Mouse (Mus musculus): ENCODE measurements around the gene Lpcat3.
A peak's percentile ranks its signal among the peaks of the same experiment; 100 is the strongest.

The Lpcat3 gene

DNA sequence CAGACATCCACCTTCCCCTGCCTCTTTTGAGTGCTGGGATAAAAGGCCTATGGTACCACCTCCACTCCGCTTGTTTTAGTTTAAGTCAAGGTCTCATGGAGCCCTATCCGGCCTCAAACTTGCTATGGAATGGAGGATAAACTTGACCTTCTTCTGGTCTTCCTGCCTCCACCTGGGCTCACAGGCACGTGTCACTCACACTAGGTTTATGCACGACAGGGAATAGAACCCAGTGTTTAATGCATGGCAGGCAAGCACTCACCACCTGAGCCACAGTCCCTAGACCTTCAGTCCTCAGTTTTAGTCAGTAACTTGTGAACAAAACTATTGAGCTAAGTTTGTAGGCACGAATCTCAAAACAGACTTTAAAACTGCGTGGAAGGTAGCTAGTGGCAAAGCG is 68.2 kb downstream of the Lpcat3 start:
- Histone ChIP-seq H3K36me3 (ENCODE audit: insufficient read depth, low read length) (peaks cover 51% of the 10 kb centered on the region), H3K9me3 (ENCODE audit: low read length) (no peaks in the 10 kb centered on the region), H3K4me1 (replicated peaks; ENCODE audit: low read depth, low read length) (peaks cover 53% of the 10 kb centered on the region), H3K4me3 (replicated peaks; ENCODE audit: low read length) (no peak overlapping the region), H3K27me3 (ENCODE audit: insufficient read depth, low read length) (no peaks in the 10 kb centered on the region)
- TF ChIP-seq NANOG (IDR thresholded peaks at IDR 0.05; ENCODE audit: borderline replicate concordance, low read length), result no peak

DNA sequence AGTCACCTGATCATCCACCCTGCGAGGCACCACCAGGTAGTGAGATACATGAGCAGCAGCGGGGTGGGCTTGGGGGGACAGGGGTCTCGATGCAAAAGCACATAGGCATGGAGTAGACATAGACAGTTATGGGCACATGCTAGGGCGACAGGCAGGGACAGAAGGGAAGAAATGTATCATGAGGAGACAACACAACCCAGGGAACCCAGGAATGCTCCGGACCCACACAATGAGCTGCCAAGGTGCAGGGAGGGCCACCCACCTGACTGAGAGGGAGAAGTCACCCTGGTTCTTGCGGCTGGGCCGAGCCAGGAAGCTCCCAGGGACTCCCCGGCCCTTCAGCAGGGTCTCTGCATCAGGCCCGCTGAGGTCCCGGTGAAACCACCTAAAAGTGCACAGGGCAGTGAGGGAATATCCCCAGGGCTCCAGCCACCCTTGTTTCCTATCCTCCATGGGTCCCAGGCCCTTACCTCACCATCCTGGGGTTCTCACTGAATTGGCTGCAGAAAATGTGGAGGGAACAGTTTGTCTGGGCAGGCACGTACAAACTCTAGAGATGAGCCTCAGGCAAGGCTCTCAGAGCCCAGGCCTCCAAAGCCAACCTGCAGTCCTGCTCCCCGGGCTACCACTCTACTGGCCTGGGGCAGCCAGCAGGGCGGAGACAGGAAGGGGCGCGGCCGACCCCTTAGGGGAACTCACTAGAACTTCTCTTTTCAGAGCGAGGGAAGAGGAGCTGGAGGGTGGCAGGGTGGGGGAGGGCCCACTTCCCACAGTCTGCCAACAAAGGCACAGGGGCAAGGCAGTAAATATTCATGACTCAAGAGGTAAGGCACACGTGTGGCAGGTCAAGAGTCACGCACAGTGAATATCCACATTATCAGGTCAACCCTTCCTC is 69.9 kb downstream of the Lpcat3 start:
- Histone ChIP-seq H3K9me3 (ENCODE audit: low read length) (no peaks in the 10 kb centered on the region), H3K27me3 (ENCODE audit: insufficient read depth, low read length) (no peaks in the 10 kb centered on the region), H3K36me3 (ENCODE audit: insufficient read depth, low read length) (peaks cover 37% of the 10 kb centered on the region), H3K4me1 (replicated peaks; ENCODE audit: low read depth, low read length) (peaks cover 60% of the 10 kb centered on the region), H3K4me3 (replicated peaks; ENCODE audit: low read length) (peak overlapping the region; percentile 76)
- TF ChIP-seq POU5F1 (IDR thresholded peaks at IDR 0.05; ENCODE audit: borderline replicate concordance, low read length) (no peak), CTCF (conservative IDR thresholded peaks at IDR 0.05; ENCODE audit: low read length) (no peak), NANOG (IDR thresholded peaks at IDR 0.05; ENCODE audit: borderline replicate concordance, low read length) (no peak)

DNA sequence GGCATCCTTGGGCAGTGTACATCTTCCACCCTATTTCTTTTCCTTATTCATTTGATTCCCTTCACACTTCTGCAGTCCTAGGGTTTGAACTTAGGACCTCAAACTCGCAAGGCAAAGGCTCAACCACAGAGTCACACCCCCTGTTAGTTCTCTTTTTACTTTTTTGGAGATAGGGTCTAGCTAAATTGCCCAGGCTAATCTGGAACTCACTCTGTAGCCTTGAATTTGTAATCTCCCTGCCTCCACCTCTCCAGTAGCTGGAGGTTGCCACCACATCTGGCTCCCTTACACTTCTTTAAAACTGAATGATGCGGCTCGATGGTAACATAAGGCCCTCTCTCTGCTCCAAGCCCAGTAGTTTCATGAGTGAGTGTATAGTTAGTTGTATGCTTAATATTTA is 71.6 kb downstream of the Lpcat3 start:
- peaks cover 65% of the 10 kb centered on the region for H3K4me1 ChIP-seq (replicated peaks; ENCODE audit: low read depth, low read length)
- no peaks in the 10 kb centered on the region for H3K9me3 ChIP-seq (ENCODE audit: low read length)
- no peak overlapping the region for H3K4me3 ChIP-seq (replicated peaks; ENCODE audit: low read length)
- H3K27me3 ChIP-seq (ENCODE audit: insufficient read depth, low read length), result no peaks in the 10 kb centered on the region
- TF ChIP-seq POU5F1 (IDR thresholded peaks at IDR 0.05; ENCODE audit: borderline replicate concordance, low read length), result no peak
- no peak for TF ChIP-seq CTCF (conservative IDR thresholded peaks at IDR 0.05; ENCODE audit: low read length)
- no peak for TF ChIP-seq NANOG (IDR thresholded peaks at IDR 0.05; ENCODE audit: borderline replicate concordance, low read length)
- peaks cover 23% of the 10 kb centered on the region for H3K36me3 ChIP-seq (ENCODE audit: insufficient read depth, low read length)

DNA sequence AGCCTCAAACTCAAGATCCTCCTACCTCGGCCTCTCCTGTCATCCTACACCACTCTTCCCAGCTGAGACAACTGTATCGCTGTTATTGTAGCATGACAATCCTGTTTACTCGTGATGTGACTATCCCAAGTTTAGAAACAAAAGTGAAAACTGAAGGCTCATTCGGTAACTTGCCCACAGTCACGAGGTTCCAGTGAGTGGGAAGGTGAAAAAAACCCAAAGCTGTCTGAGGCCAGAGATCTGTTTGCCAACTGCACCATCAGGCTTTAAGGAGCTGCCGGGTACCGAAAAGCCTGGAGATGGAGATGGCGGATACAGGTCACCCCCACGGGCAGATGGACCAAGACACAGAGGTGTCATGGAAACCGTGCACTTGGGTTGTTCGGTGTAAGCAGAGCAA is 74.2 kb downstream of the Lpcat3 start:
- TF ChIP-seq POU5F1 (IDR thresholded peaks at IDR 0.05; ENCODE audit: borderline replicate concordance, low read length), result no peak
- TF ChIP-seq CTCF (conservative IDR thresholded peaks at IDR 0.05; ENCODE audit: low read length), result no peak
- no peak for TF ChIP-seq NANOG (IDR thresholded peaks at IDR 0.05; ENCODE audit: borderline replicate concordance, low read length)

DNA sequence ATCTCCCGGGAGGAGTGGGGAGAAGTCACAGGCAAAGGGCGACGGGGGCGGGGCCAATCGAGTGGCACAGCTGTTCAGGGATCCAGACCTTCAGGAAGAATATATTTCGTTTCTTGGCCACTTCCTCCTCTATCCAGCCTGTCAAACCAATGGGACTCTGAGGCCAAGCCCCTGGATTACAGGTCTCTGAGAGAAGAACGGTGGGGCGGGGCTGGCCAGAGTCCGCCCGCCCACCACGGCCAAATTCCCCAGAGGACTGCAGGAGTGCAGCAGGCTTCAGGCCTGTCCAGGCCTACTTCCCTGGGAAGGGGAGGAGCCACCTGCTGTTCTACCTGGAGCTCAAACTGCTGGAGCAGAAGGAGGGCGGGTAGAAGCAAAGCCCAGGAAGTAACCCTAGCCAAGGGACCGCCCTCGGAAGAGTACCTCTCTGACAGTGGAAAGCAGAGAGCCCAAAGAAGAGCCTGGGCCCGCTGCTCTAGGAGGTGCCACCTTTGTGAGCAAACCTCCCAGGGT is 75.7 kb downstream of the Lpcat3 start, which contains the start of gene Ptpn6:
Ptpn6 (minus strand) TSS at position 204 of the 513 bp plus-strand sequence.
- Histone ChIP-seq H3K27me3 (ENCODE audit: insufficient read depth, low read length) (no peaks in the 10 kb centered on the region; the same call in 1 of the 2 replicates), H3K9me3 (ENCODE audit: low read length) (no peaks in the 10 kb centered on the region)
- TF ChIP-seq POU5F1 (IDR thresholded peaks at IDR 0.05; ENCODE audit: borderline replicate concordance, low read length), result no peak
- TF ChIP-seq CTCF (conservative IDR thresholded peaks at IDR 0.05; ENCODE audit: low read length), result no peak
- no peak for TF ChIP-seq NANOG (IDR thresholded peaks at IDR 0.05; ENCODE audit: borderline replicate concordance, low read length)

More for the DNA sequence above, 74.2 kb downstream of the Lpcat3 start:
- Histone ChIP-seq H3K27me3 (ENCODE audit: insufficient read depth, low read length) (no peaks in the 10 kb centered on the region), H3K9me3 (ENCODE audit: low read length) (no peaks in the 10 kb centered on the region), H3K36me3 (ENCODE audit: insufficient read depth, low read length) (0 out of 2 replicates have a peak, but pooled peaks cover 2% of the 10 kb centered on the region), H3K4me3 (replicated peaks; ENCODE audit: low read length) (no peak overlapping the region), H3K4me1 (replicated peaks; ENCODE audit: low read depth, low read length) (peaks cover 67% of the 10 kb centered on the region)

DNA sequence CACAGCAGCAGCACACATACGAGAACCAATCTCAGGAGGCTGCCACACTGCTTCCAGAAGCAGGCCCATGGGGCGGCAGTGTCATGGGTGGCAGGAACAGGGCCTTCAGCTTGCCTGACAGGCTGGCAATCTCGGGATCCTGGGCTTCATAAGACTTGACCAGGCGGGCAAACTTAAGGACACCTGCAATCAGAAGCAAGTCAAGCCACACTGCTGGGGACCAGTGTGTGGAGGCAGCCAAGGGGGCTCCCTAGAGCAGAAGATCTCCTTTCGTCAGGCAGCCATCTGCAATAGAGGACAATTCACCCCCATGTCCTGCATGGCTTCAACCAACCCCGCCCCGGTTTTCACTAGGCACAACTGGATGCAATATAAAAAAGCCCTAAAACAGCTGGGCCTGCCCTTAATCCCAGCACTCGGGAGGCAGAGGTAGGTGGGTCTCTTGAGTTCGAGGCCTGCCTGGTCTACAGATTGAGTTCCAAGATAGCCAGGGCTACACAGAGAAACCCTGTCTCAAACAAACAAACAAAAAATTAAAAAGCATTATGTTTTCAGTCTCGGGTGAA is 76.5 kb downstream of the Lpcat3 start:
- peak overlapping the region; percentile 86 for H3K4me3 ChIP-seq (replicated peaks; ENCODE audit: low read length)
- TF ChIP-seq CTCF (conservative IDR thresholded peaks at IDR 0.05; ENCODE audit: low read length), result no peak
- TF ChIP-seq POU5F1 (IDR thresholded peaks at IDR 0.05; ENCODE audit: borderline replicate concordance, low read length), result no peak
- no peak for TF ChIP-seq NANOG (IDR thresholded peaks at IDR 0.05; ENCODE audit: borderline replicate concordance, low read length)
- H3K36me3 ChIP-seq (ENCODE audit: insufficient read depth, low read length), result peaks cover 17% of the 10 kb centered on the region
- peaks cover 65% of the 10 kb centered on the region for H3K4me1 ChIP-seq (replicated peaks; ENCODE audit: low read depth, low read length)
- H3K9me3 ChIP-seq (ENCODE audit: low read length), result no peaks in the 10 kb centered on the region
- no peaks in the 10 kb centered on the region; the same call in 1 of the 2 replicates for H3K27me3 ChIP-seq (ENCODE audit: insufficient read depth, low read length)

More for the DNA sequence above, 75.7 kb downstream of the Lpcat3 start, which contains the start of gene Ptpn6:
- Histone ChIP-seq H3K4me1 (replicated peaks; ENCODE audit: low read depth, low read length) (peaks cover 67% of the 10 kb centered on the region), H3K36me3 (ENCODE audit: insufficient read depth, low read length) (peaks cover 10% of the 10 kb centered on the region), H3K4me3 (replicated peaks; ENCODE audit: low read length) (peak within 1 kb of the TSS; percentile 86)

DNA sequence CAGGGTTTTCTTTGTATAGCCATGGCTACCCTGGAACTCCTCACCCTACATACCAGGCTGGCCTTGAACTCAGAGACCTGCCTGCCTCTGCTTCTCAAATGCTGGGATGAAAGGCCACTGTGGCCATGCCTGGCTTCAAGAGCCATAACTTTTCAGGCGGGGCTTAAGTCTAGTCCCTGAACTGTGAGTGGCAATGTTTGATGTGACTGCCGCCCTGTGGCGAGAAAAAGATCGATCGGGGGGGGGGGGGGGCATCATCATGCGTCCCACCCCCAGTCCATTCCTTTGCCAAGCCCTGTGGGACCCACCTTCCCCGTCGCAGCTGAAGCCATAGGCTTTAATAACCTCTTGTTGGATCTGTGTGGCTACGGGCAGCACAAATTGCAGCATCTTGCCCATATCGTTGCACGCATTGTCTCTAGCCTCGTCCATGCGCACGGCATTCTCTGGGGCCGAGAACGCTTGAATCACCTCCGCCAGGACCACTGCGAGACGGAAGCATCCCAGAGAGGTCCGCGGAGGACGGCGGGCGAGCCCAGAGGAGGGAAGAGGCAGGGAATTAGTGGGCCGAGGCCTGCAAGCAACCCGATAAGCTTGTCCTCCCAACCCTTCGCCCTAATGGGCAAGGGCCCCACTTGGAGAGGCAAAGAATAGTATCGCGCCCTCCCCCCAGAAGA is 77.5 kb downstream of the Lpcat3 start:
- peaks cover 74% of the 10 kb centered on the region for H3K4me1 ChIP-seq (replicated peaks; ENCODE audit: low read depth, low read length)
- TF ChIP-seq CTCF (conservative IDR thresholded peaks at IDR 0.05; ENCODE audit: low read length) (peak; percentile 31), NANOG (IDR thresholded peaks at IDR 0.05; ENCODE audit: borderline replicate concordance, low read length) (no peak)
- H3K9me3 ChIP-seq (ENCODE audit: low read length), result no peaks in the 10 kb centered on the region
- no peaks in the 10 kb centered on the region; the same call in 1 of the 2 replicates for H3K27me3 ChIP-seq (ENCODE audit: insufficient read depth, low read length)
- peaks cover 21% of the 10 kb centered on the region for H3K36me3 ChIP-seq (ENCODE audit: insufficient read depth, low read length)
- H3K4me3 ChIP-seq (replicated peaks; ENCODE audit: low read length), result peak overlapping the region; percentile 86

All from E14TG2a.4 (cell line).